Mouse (Mus musculus): ENCODE data around the gene Cnnm4. TPM values are rescaled to one million over a fixed set of nuclear protein-coding genes. Genes with fewer than 3 reads are reported as not detected.
A peak's percentile ranks its signal among the peaks of the same experiment; 100 is the strongest.
"Not testable (repeated sequence)": the region's sequence is repeated elsewhere in the genome, so short reads cannot be mapped to it uniquely, and the experiment has no call there.

The Cnnm4 gene
- polyA plus RNA-seq, 1 experiment from 2014 or later = 15.3 TPM

DNA sequence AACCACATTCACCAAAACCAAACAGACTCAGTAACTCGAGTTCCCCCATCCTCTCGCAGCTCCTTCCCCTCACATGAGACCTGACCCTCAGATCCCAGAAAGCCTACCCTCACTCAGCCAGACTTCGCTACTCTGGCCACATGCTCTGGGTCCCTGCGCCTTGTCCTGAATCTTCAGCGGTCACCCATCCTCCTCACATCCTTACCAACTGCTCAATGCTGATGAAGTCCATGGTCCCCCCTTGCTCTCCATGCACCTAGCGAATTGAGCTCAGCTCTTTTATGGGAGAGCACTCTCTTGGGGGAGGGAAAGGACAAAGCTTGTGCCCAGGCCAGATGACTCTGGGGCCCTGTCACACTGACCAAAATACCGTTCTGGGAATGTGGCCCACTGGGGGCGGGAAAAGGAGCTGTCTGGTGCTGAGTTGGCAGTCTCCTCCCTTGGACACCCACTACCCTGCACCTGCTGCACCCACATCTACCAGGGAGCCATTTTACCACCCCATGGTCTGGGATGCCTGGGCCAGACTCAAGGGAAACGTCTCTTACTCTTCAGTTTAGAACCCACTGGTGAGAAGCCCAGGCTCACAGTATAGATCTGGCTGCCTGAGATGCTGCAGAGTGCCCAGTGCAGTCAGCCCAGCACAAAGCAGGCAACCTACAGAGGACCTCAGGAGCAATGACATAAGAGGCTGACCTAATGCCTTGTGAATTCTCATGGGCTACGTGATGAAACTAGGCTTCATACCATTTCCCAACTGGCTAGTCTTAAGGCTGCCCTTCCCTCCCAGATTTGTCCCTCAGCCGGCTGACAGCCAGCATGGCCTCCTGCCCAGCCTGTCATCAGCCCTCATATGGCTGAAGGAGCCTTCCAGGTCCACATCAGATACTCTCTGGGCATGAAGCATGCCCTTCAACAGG lies 64.3 kb downstream of the Cnnm4 start:
- 78% methylated on average over 11 of the region's 11 CpGs for WGBS
- Histone ChIP-seq H3K36me3 (peaks cover 54% of the 10 kb centered on the region), H3K27me3 (no peaks in the 10 kb centered on the region), H3K4me2 (no peak overlapping the region), H3K27ac (no peak overlapping the region), H3K4me3 (no peak overlapping the region), H3K9me3 (no peaks in the 10 kb centered on the region), H3K4me1 (peaks cover 16% of the 10 kb centered on the region), H3K9ac (no peak overlapping the region)
- ATAC-seq (ENCODE audit: insufficient number of reproducible peaks, low FRiP score, low TSS enrichment, low read depth) = no peak

DNA sequence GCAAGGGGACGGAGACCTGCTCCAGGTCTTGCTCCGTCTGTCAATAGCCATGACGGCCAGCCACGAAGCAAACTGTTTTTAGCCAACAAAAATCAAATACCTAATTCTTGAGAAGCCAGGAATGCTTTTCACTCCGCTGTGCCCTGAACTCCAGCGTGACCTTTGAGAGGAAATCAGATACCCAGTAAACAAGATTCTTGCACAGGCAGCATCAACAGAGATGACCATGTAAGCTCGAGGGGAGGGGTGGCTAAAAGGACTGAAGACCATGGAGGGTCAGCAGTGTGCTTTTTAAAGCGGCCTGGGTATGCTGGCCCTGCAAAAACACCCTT lies 64.9 kb downstream of the Cnnm4 start:
- Histone ChIP-seq H3K27ac (no peak overlapping the region), H3K4me1 (peaks cover 16% of the 10 kb centered on the region), H3K4me3 (no peak overlapping the region), H3K9me3 (no peaks in the 10 kb centered on the region), H3K27me3 (no peaks in the 10 kb centered on the region), H3K4me2 (no peak overlapping the region), H3K36me3 (peaks cover 54% of the 10 kb centered on the region), H3K9ac (no peak overlapping the region)
- no peak for ATAC-seq (ENCODE audit: insufficient number of reproducible peaks, low FRiP score, low TSS enrichment, low read depth)
- WGBS = 75% methylated on average over 8 of the region's 8 CpGs

DNA sequence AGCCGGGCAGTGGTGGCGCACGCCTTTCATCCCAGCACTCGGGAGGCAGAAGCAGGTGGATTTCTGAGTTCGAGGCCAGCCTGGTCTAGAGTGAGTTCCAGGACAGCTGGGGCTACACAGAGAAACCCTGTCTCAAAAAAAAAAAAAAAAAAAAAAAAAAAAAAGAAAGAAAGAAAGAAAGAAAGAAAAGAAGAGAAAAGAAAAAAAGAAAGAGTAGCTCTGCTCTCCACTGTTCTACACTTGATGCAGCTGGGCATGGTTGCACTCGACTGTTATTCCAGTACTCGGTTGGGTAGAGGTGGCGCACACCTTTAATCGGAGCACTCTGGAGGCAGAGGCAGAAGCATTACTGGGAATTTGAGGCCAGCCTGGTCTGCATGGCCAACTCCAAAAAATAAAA lies 65.4 kb downstream of the Cnnm4 start, which contains the start of gene Ankrd23:
Ankrd23 (minus strand) TSS at position 101 of the 400 bp plus-strand sequence.
- not testable (repeated sequence) for H3K9me3 ChIP-seq; H3K4me2 ChIP-seq; ATAC-seq (ENCODE audit: insufficient number of reproducible peaks, low FRiP score, low TSS enrichment, low read depth); H3K4me3 ChIP-seq; H3K27ac ChIP-seq; H3K9ac ChIP-seq; H3K27me3 ChIP-seq
- H3K4me1 ChIP-seq = peaks cover 16% of the 10 kb centered on the region
- WGBS = 91% methylated on average over 9 of the region's 9 CpGs
- H3K36me3 ChIP-seq = peaks cover 54% of the 10 kb centered on the region

DNA sequence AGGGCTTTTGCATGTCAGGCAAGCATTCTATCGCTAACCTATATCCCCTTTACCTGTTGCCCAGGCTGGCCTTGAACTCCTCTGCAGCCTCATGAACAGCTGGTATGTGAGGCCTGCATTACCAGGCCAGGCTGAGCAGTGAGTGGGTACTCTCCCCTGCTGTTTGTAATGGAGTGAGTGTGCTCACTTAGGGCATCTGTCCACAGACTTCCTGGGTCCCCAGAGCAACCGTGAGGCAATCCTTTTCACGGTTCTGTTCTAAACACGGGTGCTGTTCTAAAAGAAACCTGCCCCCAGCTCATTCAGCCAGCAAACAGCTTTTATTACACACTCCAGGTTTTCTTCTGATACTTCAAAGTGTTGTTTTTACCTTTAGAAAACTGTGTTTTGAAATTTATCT lies 67.3 kb downstream of the Cnnm4 start:
- H3K36me3 ChIP-seq = peaks cover 57% of the 10 kb centered on the region
- H3K4me1 ChIP-seq = peaks cover 14% of the 10 kb centered on the region
- no peaks in the 10 kb centered on the region for H3K27me3 ChIP-seq
- no peak overlapping the region for H3K27ac ChIP-seq
- no peak for ATAC-seq (ENCODE audit: insufficient number of reproducible peaks, low FRiP score, low TSS enrichment, low read depth)
- H3K4me3 ChIP-seq = no peak overlapping the region
- H3K9me3 ChIP-seq = no peaks in the 10 kb centered on the region
- H3K9ac ChIP-seq = no peak overlapping the region
- 84% methylated on average over 4 of the region's 4 CpGs for WGBS
- no peak overlapping the region for H3K4me2 ChIP-seq

DNA sequence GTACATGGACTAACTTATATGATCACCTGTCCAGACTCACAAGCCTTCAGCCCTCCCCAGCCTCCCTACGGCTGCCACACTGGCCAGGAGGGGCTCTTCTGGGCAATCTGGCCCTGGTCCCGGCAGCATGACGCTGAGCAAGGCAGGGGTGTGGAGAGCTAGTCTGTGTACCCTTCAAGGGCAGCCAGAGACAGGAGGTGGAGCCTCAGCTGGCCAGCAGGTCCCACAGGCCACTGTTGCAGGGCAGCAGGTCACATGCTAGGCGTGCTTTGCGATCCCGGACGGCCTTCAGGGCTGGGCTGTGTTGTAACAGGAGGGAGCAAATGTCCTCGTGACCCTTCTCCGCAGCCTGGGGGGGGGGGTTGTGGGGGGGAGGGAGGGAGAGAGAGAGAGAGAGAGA lies 67.8 kb downstream of the Cnnm4 start, which contains the start of gene Gm42417:
Gm42417 (minus strand) TSS at position 244 of the 400 bp plus-strand sequence.
- Histone ChIP-seq H3K9ac (no peak within 1 kb of the TSS), H3K27ac (no peak within 1 kb of the TSS), H3K4me2 (no peak within 1 kb of the TSS), H3K36me3 (peaks cover 55% of the 10 kb centered on the region), H3K9me3 (no peaks in the 10 kb centered on the region), H3K27me3 (no peaks in the 10 kb centered on the region), H3K4me3 (no peak within 1 kb of the TSS), H3K4me1 (peaks cover 12% of the 10 kb centered on the region)
- no peak for ATAC-seq (ENCODE audit: insufficient number of reproducible peaks, low FRiP score, low TSS enrichment, low read depth)
- WGBS = 38% methylated on average over 9 of the region's 9 CpGs

DNA sequence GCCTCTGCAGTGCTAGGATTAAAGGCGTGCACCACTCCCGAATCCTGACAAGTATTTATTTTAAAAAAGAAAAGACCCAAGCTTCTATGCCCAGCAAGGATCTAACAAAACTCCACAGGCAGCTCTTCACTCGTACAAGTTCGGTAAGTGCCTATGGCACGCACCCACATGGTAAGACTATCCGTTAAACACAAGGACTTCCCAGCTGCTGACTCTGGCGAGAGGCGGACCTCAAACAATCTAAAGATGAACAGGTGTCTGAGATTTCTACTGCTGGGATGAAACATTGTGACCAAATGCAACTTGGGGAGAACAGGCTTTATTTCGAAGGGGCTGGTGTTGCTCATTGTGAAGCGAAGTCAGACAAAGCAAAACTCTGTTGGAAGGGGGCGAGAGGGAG lies 68.7 kb downstream of the Cnnm4 start:
- H3K4me2 ChIP-seq = no peak overlapping the region
- H3K27ac ChIP-seq = no peak overlapping the region
- no peaks in the 10 kb centered on the region for H3K9me3 ChIP-seq
- WGBS = 88% methylated on average over 11 of the region's 11 CpGs
- peaks cover 53% of the 10 kb centered on the region for H3K36me3 ChIP-seq
- H3K4me3 ChIP-seq = no peak overlapping the region
- H3K27me3 ChIP-seq = no peaks in the 10 kb centered on the region
- no peak for ATAC-seq (ENCODE audit: insufficient number of reproducible peaks, low FRiP score, low TSS enrichment, low read depth)
- 0 out of 2 replicates have a peak, but pooled peaks cover 3% of the 10 kb centered on the region for H3K4me1 ChIP-seq
- no peak overlapping the region for H3K9ac ChIP-seq

DNA sequence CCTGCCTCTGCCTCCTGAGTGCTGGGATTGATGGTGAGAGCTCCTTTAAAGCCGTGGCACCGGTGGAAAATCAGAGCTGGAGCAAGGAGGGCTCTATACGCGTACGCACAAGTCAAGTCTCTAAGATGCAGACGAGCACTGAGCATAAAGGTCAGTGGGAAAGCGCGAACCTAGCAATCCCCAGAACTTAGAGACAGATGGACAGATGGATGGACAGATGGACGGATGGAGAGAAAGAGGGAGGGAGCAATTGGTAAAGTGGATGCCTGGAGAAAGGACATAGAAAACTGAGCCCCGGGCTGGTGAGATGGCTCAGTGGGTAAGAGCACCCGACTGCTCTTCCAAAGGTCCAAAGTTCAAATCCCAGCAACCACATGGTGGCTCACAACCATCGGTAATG lies 69.4 kb downstream of the Cnnm4 start:
- Histone ChIP-seq H3K4me2 (no peak overlapping the region), H3K36me3 (peaks cover 53% of the 10 kb centered on the region), H3K9me3 (no peaks in the 10 kb centered on the region), H3K27ac (no peak overlapping the region), H3K27me3 (no peaks in the 10 kb centered on the region), H3K4me1 (0 out of 2 replicates have a peak, but pooled peaks cover 8% of the 10 kb centered on the region), H3K9ac (no peak overlapping the region), H3K4me3 (no peak overlapping the region)
- ATAC-seq (ENCODE audit: insufficient number of reproducible peaks, low FRiP score, low TSS enrichment, low read depth) = no peak
- 92% methylated on average over 12 of the region's 12 CpGs for WGBS

DNA sequence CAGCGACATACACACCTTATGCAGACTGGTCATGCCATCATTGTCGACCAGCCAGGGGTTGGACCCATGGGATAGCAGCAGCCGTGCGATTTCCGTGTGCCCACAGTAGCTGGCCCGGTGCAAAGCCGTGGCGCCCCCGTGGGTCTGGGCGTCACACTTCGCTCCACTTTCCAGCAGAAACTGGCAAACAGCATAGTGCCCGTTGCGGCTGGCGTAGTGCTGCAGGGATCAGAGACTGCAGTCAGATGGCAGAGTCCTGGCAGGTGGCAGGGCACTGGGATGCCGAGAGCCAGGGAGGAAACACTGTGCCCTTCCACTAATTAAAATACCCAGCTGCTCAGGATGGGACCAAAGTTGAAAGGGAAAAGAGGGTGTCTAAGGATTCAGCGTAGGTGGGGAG lies 70.4 kb downstream of the Cnnm4 start:
- Histone ChIP-seq H3K4me2 (no peak overlapping the region), H3K4me1 (peaks cover 17% of the 10 kb centered on the region), H3K9ac (no peak overlapping the region), H3K4me3 (no peak overlapping the region), H3K27ac (no peak overlapping the region), H3K9me3 (no peaks in the 10 kb centered on the region), H3K27me3 (no peaks in the 10 kb centered on the region), H3K36me3 (peaks cover 49% of the 10 kb centered on the region)
- no peak for ATAC-seq (ENCODE audit: insufficient number of reproducible peaks, low FRiP score, low TSS enrichment, low read depth)
- WGBS = 98% methylated on average over 16 of the region's 16 CpGs

DNA sequence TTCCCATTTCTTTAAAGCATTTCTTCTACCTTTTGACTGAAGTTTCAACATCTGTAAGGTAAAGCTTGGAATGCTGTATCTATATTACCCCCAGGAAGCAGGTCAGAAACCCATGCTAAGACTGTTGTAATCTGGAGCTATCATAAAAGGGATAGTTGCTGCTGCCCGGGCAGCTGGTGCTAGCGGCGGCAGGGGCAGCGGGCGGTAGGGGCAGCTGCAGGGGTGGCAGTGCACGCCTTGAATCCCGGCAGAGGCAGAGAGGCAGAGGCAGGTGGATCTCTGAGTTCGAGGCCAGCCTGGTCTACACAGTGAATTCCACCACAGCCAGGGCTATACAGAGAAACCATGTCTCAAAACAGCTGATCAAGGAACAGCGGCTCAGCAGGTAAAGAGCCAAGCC lies 71.5 kb downstream of the Cnnm4 start:
- H3K27ac ChIP-seq = no peak overlapping the region

DNA sequence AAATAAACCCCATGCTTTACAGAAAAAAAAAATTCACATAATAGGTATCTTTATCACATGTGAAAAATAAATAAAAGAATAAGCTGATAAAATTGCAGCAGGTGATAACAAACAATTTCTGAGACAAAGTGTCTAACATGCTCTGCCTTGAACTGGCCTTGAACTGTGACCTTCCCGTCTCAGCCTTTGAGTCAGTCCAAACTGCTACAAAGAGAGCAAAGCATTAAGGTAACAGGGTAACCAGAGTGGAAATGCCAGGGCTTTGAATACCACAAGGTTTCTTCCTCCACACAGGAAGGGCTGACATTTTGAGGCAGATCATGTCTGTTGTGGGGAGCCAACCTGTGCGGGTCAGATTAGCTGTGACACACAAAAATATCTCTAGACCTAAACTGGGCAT lies 74.0 kb downstream of the Cnnm4 start:
- Histone ChIP-seq H3K9me3 (no peaks in the 10 kb centered on the region), H3K27ac (no peak overlapping the region), H3K27me3 (no peaks in the 10 kb centered on the region), H3K4me2 (no peak overlapping the region), H3K9ac (no peak overlapping the region), H3K4me3 (no peak overlapping the region), H3K4me1 (peaks cover 45% of the 10 kb centered on the region), H3K36me3 (peaks cover 38% of the 10 kb centered on the region)
- ATAC-seq (ENCODE audit: insufficient number of reproducible peaks, low FRiP score, low TSS enrichment, low read depth) = no peak
- 79% methylated on average over 2 of the region's 2 CpGs for WGBS

More for the DNA sequence above, 71.5 kb downstream of the Cnnm4 start:
- peaks cover 22% of the 10 kb centered on the region for H3K4me1 ChIP-seq
- no peaks in the 10 kb centered on the region for H3K9me3 ChIP-seq
- ATAC-seq (ENCODE audit: insufficient number of reproducible peaks, low FRiP score, low TSS enrichment, low read depth) = no peak
- no peak overlapping the region for H3K9ac ChIP-seq
- 84% methylated on average over 9 of the region's 9 CpGs for WGBS
- H3K4me2 ChIP-seq = no peak overlapping the region
- no peak overlapping the region for H3K4me3 ChIP-seq
- no peaks in the 10 kb centered on the region for H3K27me3 ChIP-seq
- H3K36me3 ChIP-seq = peaks cover 44% of the 10 kb centered on the region

DNA sequence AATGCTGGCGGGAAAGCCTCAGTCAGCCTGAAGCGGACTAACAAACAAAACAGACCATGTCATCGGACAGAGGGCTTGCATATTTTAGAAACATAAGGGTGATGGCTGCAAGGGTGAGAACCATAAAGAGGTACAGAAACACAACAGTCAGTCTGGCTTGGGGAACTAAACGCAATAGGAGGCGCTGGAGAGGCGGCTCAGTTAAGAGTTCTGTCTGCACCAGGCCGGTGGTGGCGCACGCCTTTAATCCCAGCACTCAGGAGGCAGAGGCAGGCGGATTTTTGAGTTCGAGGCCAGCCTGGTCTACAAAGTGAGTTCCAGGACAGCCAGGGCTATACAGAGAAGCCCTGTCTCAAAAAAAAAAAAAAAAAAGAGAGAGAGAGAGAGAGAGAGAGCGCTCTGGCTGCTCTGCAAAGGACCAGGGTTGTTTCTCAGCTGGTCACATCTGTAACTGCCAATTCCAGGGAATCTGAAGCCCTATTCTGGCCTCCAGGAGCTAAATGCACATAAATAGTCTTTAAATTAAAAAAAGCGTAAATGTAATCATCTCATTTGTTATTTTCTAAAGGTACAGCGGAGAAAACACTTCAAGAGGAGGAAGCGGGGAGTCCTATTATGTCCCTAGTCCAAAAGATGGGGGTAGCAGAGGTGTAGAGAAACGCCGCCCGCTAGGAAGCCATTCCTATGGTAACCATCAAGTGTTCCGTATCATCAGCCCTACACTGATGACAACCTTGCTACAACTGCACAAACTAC lies 74.6 kb downstream of the Cnnm4 start:
- Histone ChIP-seq H3K27me3 (no peaks in the 10 kb centered on the region), H3K4me3 (peak overlapping the region; percentile 60), H3K27ac (no peak overlapping the region), H3K9ac (peak overlapping the region; percentile 62; the same call in 1 of the 2 replicates), H3K4me1 (peaks cover 47% of the 10 kb centered on the region), H3K9me3 (no peaks in the 10 kb centered on the region), H3K36me3 (peaks cover 39% of the 10 kb centered on the region), H3K4me2 (peak overlapping the region; percentile 70)
- WGBS = 67% methylated on average over 19 of the region's 19 CpGs
- ATAC-seq (ENCODE audit: insufficient number of reproducible peaks, low FRiP score, low TSS enrichment, low read depth) = no peak
